Mouse (Mus musculus): ENCODE results near the gene Flnc. TPM values are rescaled to one million over a fixed set of nuclear protein-coding genes. Genes with fewer than 3 reads are reported as not detected.

Gene Flnc
- polyA plus RNA-seq, 1 experiment from 2014 or later, result 2.0 TPM

DNA sequence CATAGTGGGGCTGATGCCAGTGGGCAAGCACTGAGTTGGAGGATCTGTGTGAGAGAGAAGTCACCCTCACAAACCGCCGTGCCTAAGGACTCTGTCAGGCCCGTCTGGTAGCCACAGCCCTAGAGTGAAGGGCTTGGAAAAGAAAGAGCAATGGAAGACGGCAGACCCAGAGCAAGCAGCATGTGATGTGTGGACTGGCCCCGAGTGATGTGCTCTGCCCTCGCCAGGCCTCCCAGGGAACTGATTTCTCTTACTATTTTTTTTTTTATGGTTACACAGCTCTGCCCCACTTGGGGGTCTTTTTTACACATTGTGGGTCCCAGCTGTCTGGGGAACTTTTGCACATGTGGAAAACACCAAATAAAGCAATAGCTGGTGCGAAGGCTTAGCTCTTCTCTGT is 28.4 kb downstream of the Flnc start:
- Histone ChIP-seq H3K27ac (ENCODE audit: low read length) (no peak overlapping the region), H3K4me2 (ENCODE audit: low read length) (no peak overlapping the region), H3K9ac (ENCODE audit: low read depth, low read length) (no peak overlapping the region), H3K4me1 (ENCODE audit: control insufficient read depth, insufficient read depth, low read length) (no peaks in the 10 kb centered on the region), H3K27me3 (ENCODE audit: control insufficient read depth, insufficient read depth, low read depth, low read length) (no peaks in the 10 kb centered on the region), H3K4me3 (ENCODE audit: low read depth, low read length) (no peak overlapping the region), H3K36me3 (ENCODE audit: control insufficient read depth, insufficient read depth, low read length) (no peaks in the 10 kb centered on the region), H3K9me3 (replicated peaks; ENCODE audit: control insufficient read depth, low read length, poor library complexity, severe bottlenecking) (no peaks in the 10 kb centered on the region)
- ATAC-seq, result no peak
- WGBS, result 52% methylated on average over 7 of the region's 7 CpGs

DNA sequence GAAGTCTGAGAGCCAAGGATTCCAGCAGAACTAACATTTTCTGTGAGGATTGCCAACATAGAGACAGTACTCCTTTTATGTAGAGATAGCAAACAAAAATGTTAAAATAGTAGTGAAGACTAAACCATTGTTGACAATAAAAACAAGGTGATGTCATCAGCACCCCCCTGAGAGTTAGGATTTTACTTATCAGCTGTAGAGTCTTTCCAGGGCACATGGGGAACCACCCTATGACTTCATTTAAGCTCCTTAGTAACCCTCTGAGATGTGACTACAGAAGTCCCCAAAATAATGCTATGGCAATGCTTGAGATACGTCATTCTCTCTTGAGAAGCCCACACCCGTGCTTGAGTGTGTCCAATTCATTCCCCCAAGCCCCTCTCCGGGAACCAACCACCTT is 30.3 kb downstream of the Flnc start:
- Histone ChIP-seq H3K27ac (ENCODE audit: low read length) (no peak overlapping the region), H3K4me2 (ENCODE audit: low read length) (no peak overlapping the region), H3K4me1 (ENCODE audit: control insufficient read depth, insufficient read depth, low read length) (peaks cover under 1% of the 10 kb centered on the region), H3K9ac (ENCODE audit: low read depth, low read length) (no peak overlapping the region), H3K9me3 (replicated peaks; ENCODE audit: control insufficient read depth, low read length, poor library complexity, severe bottlenecking) (no peaks in the 10 kb centered on the region), H3K36me3 (ENCODE audit: control insufficient read depth, insufficient read depth, low read length) (no peaks in the 10 kb centered on the region), H3K4me3 (ENCODE audit: low read depth, low read length) (no peak overlapping the region), H3K27me3 (ENCODE audit: control insufficient read depth, insufficient read depth, low read depth, low read length) (no peaks in the 10 kb centered on the region)
- ATAC-seq, result no peak
- 67% methylated on average over 3 of the region's 3 CpGs for WGBS

GRCm38 (mm10) chr6:29467583-29468354 is 34.7 kb downstream of the Flnc start, which contains the start of gene Atp6v1f:
Atp6v1f (plus strand) TSS chr6:29467718.
- H3K4me2 ChIP-seq (ENCODE audit: low read length), result peak within 1 kb of the TSS; percentile 69
- peak within 1 kb of the TSS; percentile 74 for H3K9ac ChIP-seq (ENCODE audit: low read depth, low read length)
- H3K27me3 ChIP-seq (ENCODE audit: control insufficient read depth, insufficient read depth, low read depth, low read length), result no peaks in the 10 kb centered on the region
- WGBS, result under 1% methylated on average over 39 of the region's 39 CpGs
- peak; percentile 97 for ATAC-seq
- H3K4me3 ChIP-seq (ENCODE audit: low read depth, low read length), result peak within 1 kb of the TSS; percentile 65
- peaks cover 21% of the 10 kb centered on the region for H3K36me3 ChIP-seq (ENCODE audit: control insufficient read depth, insufficient read depth, low read length)
- peak within 1 kb of the TSS; percentile 85 for H3K27ac ChIP-seq (ENCODE audit: low read length)
- peaks cover 9% of the 10 kb centered on the region for H3K4me1 ChIP-seq (ENCODE audit: control insufficient read depth, insufficient read depth, low read length)
- H3K9me3 ChIP-seq (replicated peaks; ENCODE audit: control insufficient read depth, low read length, poor library complexity, severe bottlenecking), result no peaks in the 10 kb centered on the region

GRCm38 (mm10) chr6:29468851-29469250 is 35.8 kb downstream of the Flnc start:
- no peaks in the 10 kb centered on the region for H3K9me3 ChIP-seq (replicated peaks; ENCODE audit: control insufficient read depth, low read length, poor library complexity, severe bottlenecking)
- WGBS, result 91% methylated on average over 3 of the region's 3 CpGs
- H3K27ac ChIP-seq (ENCODE audit: low read length), result no peak overlapping the region
- ATAC-seq, result no peak
- no peaks in the 10 kb centered on the region; the same call in 1 of the 2 replicates for H3K27me3 ChIP-seq (ENCODE audit: control insufficient read depth, insufficient read depth, low read depth, low read length)
- H3K9ac ChIP-seq (ENCODE audit: low read depth, low read length), result no peak overlapping the region; the same call in 1 of the 2 replicates
- H3K4me1 ChIP-seq (ENCODE audit: control insufficient read depth, insufficient read depth, low read length), result peaks cover 9% of the 10 kb centered on the region
- H3K4me3 ChIP-seq (ENCODE audit: low read depth, low read length), result peak overlapping the region; percentile 65
- peaks cover 21% of the 10 kb centered on the region for H3K36me3 ChIP-seq (ENCODE audit: control insufficient read depth, insufficient read depth, low read length)
- H3K4me2 ChIP-seq (ENCODE audit: low read length), result peak overlapping the region; percentile 69

DNA sequence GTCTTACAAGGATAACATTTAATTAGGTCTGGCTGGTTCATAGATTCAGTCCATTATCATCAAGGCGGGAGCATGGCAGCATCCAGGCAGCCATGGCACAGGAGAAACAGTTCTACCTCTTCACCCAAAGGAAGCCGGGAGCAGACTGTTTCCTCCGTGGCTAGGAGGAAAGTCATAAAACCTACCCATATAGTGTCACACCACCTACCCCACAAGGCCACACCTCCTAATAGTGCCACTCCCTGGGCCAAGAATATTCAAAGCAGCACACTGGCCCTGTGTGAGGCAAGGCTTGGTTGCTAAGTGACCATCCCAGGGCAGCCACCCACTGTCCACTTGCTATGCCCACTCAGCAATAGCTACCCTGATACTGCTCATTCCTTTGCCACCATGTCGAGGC is 38.1 kb downstream of the Flnc start, which contains the start of gene Atp6v1fnb:
Gene Atp6v1fnb, plus strand, starts transcription at position 301 of the 400 bp plus-strand sequence.
- Histone ChIP-seq H3K27me3 (ENCODE audit: control insufficient read depth, insufficient read depth, low read depth, low read length) (no peaks in the 10 kb centered on the region; the same call in 1 of the 2 replicates), H3K4me2 (ENCODE audit: low read length) (no peak within 1 kb of the TSS), H3K27ac (ENCODE audit: low read length) (no peak within 1 kb of the TSS), H3K36me3 (ENCODE audit: control insufficient read depth, insufficient read depth, low read length) (peaks cover 21% of the 10 kb centered on the region), H3K4me3 (ENCODE audit: low read depth, low read length) (no peak within 1 kb of the TSS), H3K4me1 (ENCODE audit: control insufficient read depth, insufficient read depth, low read length) (peaks cover 9% of the 10 kb centered on the region), H3K9ac (ENCODE audit: low read depth, low read length) (no peak within 1 kb of the TSS), H3K9me3 (replicated peaks; ENCODE audit: control insufficient read depth, low read length, poor library complexity, severe bottlenecking) (no peaks in the 10 kb centered on the region)
- WGBS, result 93% methylated on average over 4 of the region's 4 CpGs
- no peak for ATAC-seq

GRCm38 (mm10) chr6:29473941-29474691 is 41.1 kb downstream of the Flnc start:
- Histone ChIP-seq H3K4me1 (ENCODE audit: control insufficient read depth, insufficient read depth, low read length) (peaks cover 1% of the 10 kb centered on the region), H3K27me3 (ENCODE audit: control insufficient read depth, insufficient read depth, low read depth, low read length) (no peaks in the 10 kb centered on the region; the same call in 1 of the 2 replicates), H3K27ac (ENCODE audit: low read length) (no peak overlapping the region), H3K36me3 (ENCODE audit: control insufficient read depth, insufficient read depth, low read length) (peaks cover 21% of the 10 kb centered on the region), H3K9ac (ENCODE audit: low read depth, low read length) (peak overlapping the region; percentile 52), H3K4me3 (ENCODE audit: low read depth, low read length) (peak overlapping the region; percentile 30), H3K9me3 (replicated peaks; ENCODE audit: control insufficient read depth, low read length, poor library complexity, severe bottlenecking) (no peaks in the 10 kb centered on the region), H3K4me2 (ENCODE audit: low read length) (peak overlapping the region; percentile 48)
- ATAC-seq, result peak; percentile 72
- 2% methylated on average over 33 of the region's 33 CpGs for WGBS

- Histone ChIP-seq H3K27me3 (ENCODE audit: control insufficient read depth, insufficient read depth, low read depth, low read length) (no peaks in the 10 kb centered on the region; the same call in 1 of the 2 replicates), H3K27ac (ENCODE audit: low read length) (no peak overlapping the region), H3K9me3 (replicated peaks; ENCODE audit: control insufficient read depth, low read length, poor library complexity, severe bottlenecking) (no peaks in the 10 kb centered on the region), H3K4me3 (ENCODE audit: low read depth, low read length) (no peak overlapping the region), H3K9ac (ENCODE audit: low read depth, low read length) (no peak overlapping the region), H3K36me3 (ENCODE audit: control insufficient read depth, insufficient read depth, low read length) (peaks cover 21% of the 10 kb centered on the region), H3K4me1 (ENCODE audit: control insufficient read depth, insufficient read depth, low read length) (no peaks in the 10 kb centered on the region), H3K4me2 (ENCODE audit: low read length) (no peak overlapping the region)
- WGBS, result 69% methylated on average over 2 of the region's 2 CpGs
- no peak for ATAC-seq
Measured at GRCm38 (mm10) chr6:29474736-29475135, 41.7 kb downstream of the Flnc start.

GRCm38 (mm10) chr6:29482691-29483090 is 49.6 kb downstream of the Flnc start:
- H3K9ac ChIP-seq (ENCODE audit: low read depth, low read length), result no peak overlapping the region
- H3K36me3 ChIP-seq (ENCODE audit: control insufficient read depth, insufficient read depth, low read length), result no peaks in the 10 kb centered on the region
- no peaks in the 10 kb centered on the region for H3K9me3 ChIP-seq (replicated peaks; ENCODE audit: control insufficient read depth, low read length, poor library complexity, severe bottlenecking)
- peaks cover 19% of the 10 kb centered on the region for H3K27me3 ChIP-seq (ENCODE audit: control insufficient read depth, insufficient read depth, low read depth, low read length)
- no peak overlapping the region for H3K27ac ChIP-seq (ENCODE audit: low read length)
- 95% methylated on average over 13 of the region's 13 CpGs for WGBS
- H3K4me1 ChIP-seq (ENCODE audit: control insufficient read depth, insufficient read depth, low read length), result peaks cover 4% of the 10 kb centered on the region; the same call in 1 of the 2 replicates
- no peak for ATAC-seq
- no peak overlapping the region for H3K4me3 ChIP-seq (ENCODE audit: low read depth, low read length)
- no peak overlapping the region for H3K4me2 ChIP-seq (ENCODE audit: low read length)

Measured in midbrain, embryonic 16.5 days (tissue).